Mouse (Mus musculus): Measurements from ENCODE around the gene 4933428G20Rik. TPM values are rescaled to one million over a fixed set of nuclear protein-coding genes. Genes with fewer than 3 reads are reported as not detected.

The 4933428G20Rik gene
- polyA plus RNA-seq, 1 experiment, result not detected

- no peaks in the 10 kb centered on the region for H3K36me3 ChIP-seq (ENCODE audit: control insufficient read depth, insufficient read depth, low read length)
Observed at GRCm38 (mm10) chr11:97500720-97501448, 744 bp upstream of the 4933428G20Rik start.

GRCm38 (mm10) chr11:97497543-97497942 lies 2.6 kb downstream of the 4933428G20Rik start:
- TF ChIP-seq CTCF (IDR thresholded peaks at IDR 0.05; ENCODE audit: borderline replicate concordance, control insufficient read depth, extremely low read depth, insufficient read depth, low read length, poor library complexity), result no peak
- no peak overlapping the region for H3K27ac ChIP-seq (ENCODE audit: control insufficient read depth, insufficient read depth, low read length)
- H3K36me3 ChIP-seq (ENCODE audit: control insufficient read depth, insufficient read depth, low read length), result no peaks in the 10 kb centered on the region
- no peak overlapping the region for H3K4me3 ChIP-seq (ENCODE audit: control insufficient read depth, insufficient read depth, low read length)
- H3K4me1 ChIP-seq (replicated peaks; ENCODE audit: control insufficient read depth, insufficient read depth, low read length), result no peaks in the 10 kb centered on the region; the same call in 1 of the 2 replicates
- no peak for DNase-seq
- WGBS, result 98% methylated on average over 4 of the region's 4 CpGs
- H3K27me3 ChIP-seq (ENCODE audit: control insufficient read depth, insufficient read depth, low read length), result no peaks in the 10 kb centered on the region

More at GRCm38 (mm10) chr11:97500720-97501448, 744 bp upstream of the 4933428G20Rik start:
- no peak overlapping the region for H3K4me3 ChIP-seq (ENCODE audit: control insufficient read depth, insufficient read depth, low read length)
- no peaks in the 10 kb centered on the region for H3K27me3 ChIP-seq (ENCODE audit: control insufficient read depth, insufficient read depth, low read length)
- TF ChIP-seq POLR2A (IDR thresholded peaks at IDR 0.05; ENCODE audit: control insufficient read depth, extremely low read depth, insufficient read depth, low read length, poor library complexity) (no peak), CTCF (IDR thresholded peaks at IDR 0.05; ENCODE audit: borderline replicate concordance, control insufficient read depth, extremely low read depth, insufficient read depth, low read length, poor library complexity) (no peak)
- 98% methylated on average over 51 of the region's 51 CpGs for WGBS
- no peak for DNase-seq
- no peaks in the 10 kb centered on the region; the same call in 1 of the 2 replicates for H3K4me1 ChIP-seq (replicated peaks; ENCODE audit: control insufficient read depth, insufficient read depth, low read length)
- no peak overlapping the region for H3K27ac ChIP-seq (ENCODE audit: control insufficient read depth, insufficient read depth, low read length)

- H3K36me3 ChIP-seq (ENCODE audit: control insufficient read depth, insufficient read depth, low read length), result no peaks in the 10 kb centered on the region
- TF ChIP-seq POLR2A (IDR thresholded peaks at IDR 0.05; ENCODE audit: control insufficient read depth, extremely low read depth, insufficient read depth, low read length, poor library complexity) (no peak), CTCF (IDR thresholded peaks at IDR 0.05; ENCODE audit: borderline replicate concordance, control insufficient read depth, extremely low read depth, insufficient read depth, low read length, poor library complexity) (no peak)
- no peak for DNase-seq
- peaks cover under 1% of the 10 kb centered on the region for H3K4me1 ChIP-seq (replicated peaks; ENCODE audit: control insufficient read depth, insufficient read depth, low read length)
- no peak overlapping the region for H3K27ac ChIP-seq (ENCODE audit: control insufficient read depth, insufficient read depth, low read length)
- no peaks in the 10 kb centered on the region for H3K27me3 ChIP-seq (ENCODE audit: control insufficient read depth, insufficient read depth, low read length)
- WGBS, result 98% methylated on average over 3 of the region's 3 CpGs
- no peak overlapping the region for H3K4me3 ChIP-seq (ENCODE audit: control insufficient read depth, insufficient read depth, low read length)
Observed at GRCm38 (mm10) chr11:97492836-97493235, 7.3 kb downstream of the 4933428G20Rik start.

- no peak for DNase-seq
- WGBS, result 96% methylated on average over 10 of the region's 10 CpGs
- Histone ChIP-seq H3K36me3 (ENCODE audit: control insufficient read depth, insufficient read depth, low read length) (no peaks in the 10 kb centered on the region), H3K4me1 (replicated peaks; ENCODE audit: control insufficient read depth, insufficient read depth, low read length) (peaks cover 4% of the 10 kb centered on the region), H3K27ac (ENCODE audit: control insufficient read depth, insufficient read depth, low read length) (no peak overlapping the region), H3K4me3 (ENCODE audit: control insufficient read depth, insufficient read depth, low read length) (no peak overlapping the region), H3K27me3 (ENCODE audit: control insufficient read depth, insufficient read depth, low read length) (no peaks in the 10 kb centered on the region)
- TF ChIP-seq POLR2A (IDR thresholded peaks at IDR 0.05; ENCODE audit: control insufficient read depth, extremely low read depth, insufficient read depth, low read length, poor library complexity), result no peak
- TF ChIP-seq CTCF (IDR thresholded peaks at IDR 0.05; ENCODE audit: borderline replicate concordance, control insufficient read depth, extremely low read depth, insufficient read depth, low read length, poor library complexity), result no peak
Observed at GRCm38 (mm10) chr11:97491640-97492039, 8.5 kb downstream of the 4933428G20Rik start.

GRCm38 (mm10) chr11:97489589-97490324 lies 10.4 kb downstream of the 4933428G20Rik start:
- Histone ChIP-seq H3K27ac (ENCODE audit: control insufficient read depth, insufficient read depth, low read length) (no peak overlapping the region), H3K36me3 (ENCODE audit: control insufficient read depth, insufficient read depth, low read length) (no peaks in the 10 kb centered on the region), H3K4me1 (replicated peaks; ENCODE audit: control insufficient read depth, insufficient read depth, low read length) (peaks cover 4% of the 10 kb centered on the region; the same call in 1 of the 2 replicates), H3K4me3 (ENCODE audit: control insufficient read depth, insufficient read depth, low read length) (no peak overlapping the region), H3K27me3 (ENCODE audit: control insufficient read depth, insufficient read depth, low read length) (no peaks in the 10 kb centered on the region)
- WGBS, result 53% methylated on average over 16 of the region's 16 CpGs
- TF ChIP-seq POLR2A (IDR thresholded peaks at IDR 0.05; ENCODE audit: control insufficient read depth, extremely low read depth, insufficient read depth, low read length, poor library complexity) (no peak), CTCF (IDR thresholded peaks at IDR 0.05; ENCODE audit: borderline replicate concordance, control insufficient read depth, extremely low read depth, insufficient read depth, low read length, poor library complexity) (peak; percentile 95)
- peak; percentile 84 for DNase-seq

- H3K27me3 ChIP-seq (ENCODE audit: control insufficient read depth, insufficient read depth, low read length), result no peaks in the 10 kb centered on the region
- WGBS, result 33% methylated on average over 3 of the region's 3 CpGs
- DNase-seq, result no peak
- no peak overlapping the region for H3K4me3 ChIP-seq (ENCODE audit: control insufficient read depth, insufficient read depth, low read length)
- peaks cover 4% of the 10 kb centered on the region; the same call in 1 of the 2 replicates for H3K4me1 ChIP-seq (replicated peaks; ENCODE audit: control insufficient read depth, insufficient read depth, low read length)
- H3K27ac ChIP-seq (ENCODE audit: control insufficient read depth, insufficient read depth, low read length), result no peak overlapping the region
- TF ChIP-seq CTCF (IDR thresholded peaks at IDR 0.05; ENCODE audit: borderline replicate concordance, control insufficient read depth, extremely low read depth, insufficient read depth, low read length, poor library complexity), result no peak
- TF ChIP-seq POLR2A (IDR thresholded peaks at IDR 0.05; ENCODE audit: control insufficient read depth, extremely low read depth, insufficient read depth, low read length, poor library complexity), result no peak
- no peaks in the 10 kb centered on the region for H3K36me3 ChIP-seq (ENCODE audit: control insufficient read depth, insufficient read depth, low read length)
Observed at GRCm38 (mm10) chr11:97487656-97488055, 12.5 kb downstream of the 4933428G20Rik start.
